Mouse (Mus musculus): ENCODE measurements around the gene Cmtm3. TPM values are rescaled to one million over a fixed set of nuclear protein-coding genes. Genes with fewer than 3 reads are reported as not detected.
A peak's percentile ranks its signal among the peaks of the same experiment; 100 is the strongest.
"Not testable (repeated sequence)": the region's sequence is repeated elsewhere in the genome, so short reads cannot be mapped to it uniquely, and the experiment has no call there.

Gene Cmtm3
- polyA plus RNA-seq (2016; fragmentation: Nextera tagmentation; extraction: Ambion mirVana): 63.2 and 65.4 TPM in 2 replicates

DNA sequence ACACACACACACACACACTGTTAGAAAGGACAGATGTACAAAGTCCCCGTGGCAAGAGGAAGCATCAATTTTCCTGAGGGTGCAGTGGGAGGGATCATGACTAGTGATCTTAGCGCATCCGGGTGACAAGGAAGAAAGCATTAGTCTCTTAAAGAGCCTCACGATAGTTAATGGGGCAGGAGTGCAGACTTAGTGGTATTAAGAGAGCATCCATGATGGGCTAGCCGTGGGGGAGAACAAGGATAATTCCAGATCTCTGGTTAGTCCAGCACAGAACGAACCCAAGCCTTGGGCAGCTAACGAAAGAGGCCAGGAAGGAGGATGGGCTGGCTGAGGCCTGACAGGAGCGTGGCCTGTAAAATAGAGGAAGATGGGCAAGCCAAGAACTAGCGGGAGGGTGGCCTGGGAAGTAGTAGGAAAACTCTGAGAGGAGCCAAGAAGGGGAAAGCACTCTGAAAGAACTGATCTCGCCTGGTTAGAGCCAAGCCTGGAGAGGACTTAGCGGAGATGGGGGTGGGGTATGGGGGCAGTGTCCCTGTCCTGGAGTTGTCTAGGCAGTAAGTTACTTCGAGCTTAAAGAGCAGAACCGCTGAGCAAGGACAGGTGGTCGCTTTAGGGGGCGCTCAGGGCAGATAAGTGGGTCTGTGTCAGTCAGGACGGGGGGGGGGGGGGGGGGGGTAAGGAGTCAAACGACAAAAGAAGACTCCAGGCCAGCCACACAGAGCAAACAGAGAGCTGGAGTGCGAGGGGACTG, at the start of gene Cmtm3:
Gene Cmtm3 (plus strand): TSS at position 182 of the 754 bp plus-strand sequence.
- no peaks in the 10 kb centered on the region for H3K27me3 ChIP-seq (ENCODE audit: low read depth, poor library complexity, severe bottlenecking)
- no peaks in the 10 kb centered on the region for H3K9me3 ChIP-seq (replicated peaks)
- peak; percentile 32 for DNase-seq (ENCODE audit: low spot score)
- peak within 1 kb of the TSS; percentile 90 for H3K27ac ChIP-seq
- no peaks in the 10 kb centered on the region for H3K36me3 ChIP-seq
- WGBS: 16% methylated on average over 18 of the region's 18 CpGs
- peaks cover 32% of the 10 kb centered on the region for H3K4me1 ChIP-seq
- H3K4me3 ChIP-seq: peak within 1 kb of the TSS; percentile 68

DNA sequence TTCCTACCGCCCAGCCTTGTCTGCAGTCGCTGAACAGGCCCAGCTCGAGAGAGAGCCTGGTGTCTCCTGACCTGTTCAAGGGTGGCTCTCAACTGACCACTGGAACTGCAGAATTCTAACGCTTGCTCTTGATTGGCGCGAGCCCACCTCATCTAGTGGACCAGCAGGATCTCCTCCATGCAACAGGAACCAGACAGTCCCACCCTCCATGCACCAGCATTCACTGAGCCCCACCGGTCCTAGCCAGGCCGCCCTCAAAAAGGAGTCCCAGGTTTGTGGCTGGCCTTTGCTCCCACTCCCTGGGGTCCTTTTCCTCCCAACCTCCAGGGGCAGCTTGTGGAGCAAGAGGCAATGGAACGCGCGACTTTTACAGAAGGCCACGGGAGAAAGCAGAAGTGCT, 46.1 kb upstream of the Cmtm3 start, which contains the start of gene Cmtm2a:
Gene Cmtm2a (minus strand): TSS at position 101 of the 400 bp plus-strand sequence.
- WGBS: 90% methylated on average over 12 of the region's 12 CpGs
- not testable (repeated sequence) for DNase-seq (ENCODE audit: low spot score)

DNA sequence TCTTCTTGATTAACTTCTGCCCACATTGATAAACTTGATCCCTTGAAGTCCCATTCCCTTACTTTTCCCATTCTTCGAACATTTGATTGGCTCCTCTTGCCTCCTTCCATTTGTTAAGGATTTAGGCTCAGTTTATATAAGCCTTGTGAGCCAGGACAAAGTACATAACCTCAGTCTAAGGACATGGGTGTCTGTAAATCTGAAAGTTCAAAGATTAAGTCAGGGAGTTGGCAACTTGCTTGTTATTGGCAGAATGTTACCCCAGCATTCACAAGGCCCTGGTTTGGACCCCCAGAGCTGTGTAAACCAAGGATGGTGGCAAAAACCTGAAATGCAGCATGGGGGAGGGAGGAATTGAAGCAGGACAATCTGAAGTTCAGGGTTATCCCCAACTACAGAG, 44.8 kb upstream of the Cmtm3 start:
- Histone ChIP-seq H3K27ac (no peak overlapping the region), H3K9me3 (replicated peaks) (no peaks in the 10 kb centered on the region), H3K27me3 (ENCODE audit: low read depth, poor library complexity, severe bottlenecking) (no peaks in the 10 kb centered on the region), H3K4me3 (no peak overlapping the region), H3K36me3 (no peaks in the 10 kb centered on the region), H3K4me1 (no peaks in the 10 kb centered on the region)
- no peak for DNase-seq (ENCODE audit: low spot score)
- WGBS: 93% methylated on average over 1 of the region's 1 CpGs

More for the DNA sequence above, 46.1 kb upstream of the Cmtm3 start, which contains the start of gene Cmtm2a:
- H3K9me3 ChIP-seq (replicated peaks); H3K36me3 ChIP-seq; H3K4me1 ChIP-seq; H3K4me3 ChIP-seq; H3K27ac ChIP-seq; H3K27me3 ChIP-seq (ENCODE audit: low read depth, poor library complexity, severe bottlenecking): not testable (repeated sequence)

DNA sequence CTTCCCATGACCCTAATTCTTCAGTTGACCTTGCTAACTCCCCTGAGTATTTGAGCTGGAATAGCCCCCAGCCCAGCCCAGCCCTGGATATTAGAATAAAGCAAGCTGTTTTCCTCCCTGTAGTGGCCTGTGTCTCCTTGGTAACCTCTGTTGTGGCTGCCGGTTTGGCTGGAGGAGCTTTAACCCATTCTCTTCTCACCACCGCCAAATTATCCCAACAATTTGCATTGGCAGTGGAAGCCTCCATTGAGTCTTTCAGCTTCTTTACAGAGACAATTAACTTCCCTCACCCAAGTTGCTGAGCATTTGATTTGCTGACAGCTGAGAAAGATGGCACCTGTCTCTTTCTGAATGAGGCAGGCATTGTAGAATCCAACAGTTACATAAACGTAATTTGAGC, 37.6 kb upstream of the Cmtm3 start:
- not testable (repeated sequence) for DNase-seq (ENCODE audit: low spot score); H3K4me1 ChIP-seq; H3K9me3 ChIP-seq (replicated peaks); H3K27ac ChIP-seq; H3K27me3 ChIP-seq (ENCODE audit: low read depth, poor library complexity, severe bottlenecking); H3K36me3 ChIP-seq; H3K4me3 ChIP-seq
- WGBS: 36% methylated on average over 3 of the region's 3 CpGs

DNA sequence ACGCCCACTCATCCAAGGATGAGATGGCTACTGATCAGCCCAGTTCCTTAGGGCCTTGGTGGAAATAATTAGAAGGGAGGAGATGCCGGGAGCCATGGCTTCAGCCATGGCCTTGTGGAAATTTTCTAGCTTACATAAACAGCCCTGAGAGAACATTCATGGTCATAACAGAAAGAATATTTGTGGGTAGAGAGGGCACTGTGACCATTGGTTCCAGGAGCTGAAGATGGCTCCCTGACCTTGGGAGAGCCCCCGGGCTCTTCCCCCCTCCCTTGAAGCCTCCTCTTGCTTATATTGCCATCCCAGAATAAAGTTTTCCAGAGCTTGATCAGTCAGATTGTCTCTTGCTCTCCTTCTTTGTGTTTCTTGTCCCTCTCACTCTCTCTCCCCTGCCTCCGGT, 36.7 kb upstream of the Cmtm3 start:
- not testable (repeated sequence) for H3K27me3 ChIP-seq (ENCODE audit: low read depth, poor library complexity, severe bottlenecking); H3K27ac ChIP-seq; DNase-seq (ENCODE audit: low spot score); H3K4me3 ChIP-seq; H3K9me3 ChIP-seq (replicated peaks); H3K36me3 ChIP-seq; H3K4me1 ChIP-seq
- 87% methylated on average over 4 of the region's 4 CpGs for WGBS

DNA sequence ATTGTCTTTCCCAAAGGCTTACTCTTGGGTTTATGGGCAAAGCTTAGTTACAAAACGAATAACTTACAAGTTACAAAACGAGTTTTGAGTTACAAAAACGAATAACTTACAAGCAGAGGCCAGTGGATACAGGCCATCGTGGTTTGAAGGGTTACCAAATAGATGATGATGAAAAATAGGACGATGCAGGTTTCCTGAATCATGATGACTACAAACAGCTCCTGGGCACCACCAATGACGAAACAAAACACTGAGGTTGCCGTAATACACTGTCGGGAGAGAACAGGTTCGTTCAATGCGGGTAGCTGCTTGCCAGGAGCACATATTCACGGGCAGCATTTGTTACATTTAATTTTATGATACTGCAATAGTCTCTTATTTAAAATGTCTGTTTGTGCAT, 34.2 kb upstream of the Cmtm3 start:
- H3K27ac ChIP-seq: no peak overlapping the region
- no peaks in the 10 kb centered on the region for H3K4me1 ChIP-seq
- no peaks in the 10 kb centered on the region for H3K9me3 ChIP-seq (replicated peaks)
- H3K27me3 ChIP-seq (ENCODE audit: low read depth, poor library complexity, severe bottlenecking): no peaks in the 10 kb centered on the region
- no peaks in the 10 kb centered on the region for H3K36me3 ChIP-seq
- WGBS: 88% methylated on average over 11 of the region's 11 CpGs
- DNase-seq (ENCODE audit: low spot score): no peak
- H3K4me3 ChIP-seq: no peak overlapping the region

DNA sequence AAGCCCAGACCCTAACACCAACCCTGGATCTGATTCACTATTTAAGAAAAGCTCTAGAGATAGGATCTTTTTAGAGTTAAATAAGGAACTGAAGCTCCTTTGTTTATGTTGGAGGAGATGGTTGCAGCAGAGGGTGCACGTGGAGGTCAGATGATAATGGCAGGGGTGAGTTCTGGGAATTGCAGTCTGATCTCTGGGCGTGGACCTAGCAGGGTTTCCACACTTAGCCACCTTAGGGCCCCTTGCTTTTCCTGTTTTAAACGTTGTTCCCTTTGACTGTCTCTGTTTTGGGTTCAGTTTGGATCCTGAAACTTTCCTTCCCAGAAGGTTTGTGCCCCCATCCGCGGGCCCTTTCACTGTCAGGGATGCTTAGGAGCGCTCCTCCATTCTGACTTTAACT, 30.9 kb upstream of the Cmtm3 start:
- H3K27me3 ChIP-seq (ENCODE audit: low read depth, poor library complexity, severe bottlenecking): not testable (repeated sequence)

DNA sequence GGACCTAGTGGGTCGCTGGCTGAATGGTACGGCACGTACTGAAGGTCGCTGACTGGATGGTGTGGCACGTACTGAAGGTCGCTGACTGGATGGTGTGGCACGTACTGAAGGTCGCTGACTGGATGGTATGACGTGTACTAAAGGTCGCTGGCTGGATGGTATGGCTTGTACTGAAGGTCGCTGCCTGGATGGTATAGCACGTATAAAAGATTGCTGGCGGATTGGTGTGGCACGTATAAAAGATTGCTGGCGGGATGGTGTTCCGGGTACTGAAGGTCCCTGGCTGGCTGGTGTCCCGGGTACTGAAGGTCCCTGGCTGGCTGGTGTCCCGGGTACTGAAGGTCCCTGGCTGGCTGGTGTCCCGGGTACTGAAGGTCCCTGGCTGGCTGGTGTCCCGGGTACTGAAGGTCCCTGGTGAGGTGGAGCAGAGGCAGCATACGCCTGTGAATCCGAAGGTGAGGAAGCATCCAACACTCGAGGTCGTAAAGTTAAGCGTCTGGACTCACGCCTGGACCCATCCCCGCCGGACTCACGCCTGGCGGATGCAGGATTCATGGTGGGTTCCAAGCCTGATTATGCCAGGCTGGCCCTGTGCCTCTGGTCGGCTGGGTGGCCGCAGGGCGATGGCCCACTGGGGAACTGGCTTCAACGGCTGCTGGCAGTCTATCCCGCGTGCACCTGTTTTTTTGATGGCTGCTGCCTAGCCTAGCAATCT, 29.6 kb upstream of the Cmtm3 start, which contains the start of the genes Gm45711 and Cmtm1:
Gene Gm45711 (minus strand): TSS at position 641 of the 715 bp plus-strand sequence.
Gene Cmtm1 (minus strand): TSS at position 705 of the 715 bp plus-strand sequence.
- H3K27me3 ChIP-seq (ENCODE audit: low read depth, poor library complexity, severe bottlenecking); H3K27ac ChIP-seq; H3K4me3 ChIP-seq; H3K9me3 ChIP-seq (replicated peaks); H3K36me3 ChIP-seq; H3K4me1 ChIP-seq; DNase-seq (ENCODE audit: low spot score): not testable (repeated sequence)
- WGBS: 89% methylated on average over 36 of the region's 36 CpGs

More for the DNA sequence above, 30.9 kb upstream of the Cmtm3 start:
- H3K9me3 ChIP-seq (replicated peaks); H3K4me3 ChIP-seq; H3K36me3 ChIP-seq; H3K4me1 ChIP-seq; H3K27ac ChIP-seq; DNase-seq (ENCODE audit: low spot score): not testable (repeated sequence)
- WGBS: 62% methylated on average over 6 of the region's 6 CpGs

DNA sequence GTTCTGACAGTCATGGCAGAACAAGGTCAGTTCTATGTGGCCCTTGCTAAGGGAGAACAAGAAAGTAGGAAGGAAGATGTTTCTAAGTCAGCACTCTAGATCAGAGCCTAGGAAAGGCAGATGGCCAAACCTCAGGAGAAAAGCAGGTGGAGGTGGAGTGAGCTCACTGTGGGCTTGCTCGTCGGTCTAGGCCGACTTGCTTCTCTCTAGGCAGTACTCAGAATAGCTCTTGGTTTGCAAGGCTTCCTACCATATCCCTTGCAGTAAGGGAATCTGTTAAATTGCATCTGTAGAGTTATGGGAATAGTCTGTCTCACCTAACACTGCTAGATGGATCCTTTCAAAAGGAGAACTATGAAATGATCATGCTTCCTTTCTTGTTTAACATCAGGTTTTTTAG, 27.2 kb upstream of the Cmtm3 start:
- WGBS: 95% methylated on average over 3 of the region's 3 CpGs
- not testable (repeated sequence) for DNase-seq (ENCODE audit: low spot score); H3K9me3 ChIP-seq (replicated peaks); H3K4me3 ChIP-seq; H3K4me1 ChIP-seq; H3K27me3 ChIP-seq (ENCODE audit: low read depth, poor library complexity, severe bottlenecking); H3K27ac ChIP-seq; H3K36me3 ChIP-seq

DNA sequence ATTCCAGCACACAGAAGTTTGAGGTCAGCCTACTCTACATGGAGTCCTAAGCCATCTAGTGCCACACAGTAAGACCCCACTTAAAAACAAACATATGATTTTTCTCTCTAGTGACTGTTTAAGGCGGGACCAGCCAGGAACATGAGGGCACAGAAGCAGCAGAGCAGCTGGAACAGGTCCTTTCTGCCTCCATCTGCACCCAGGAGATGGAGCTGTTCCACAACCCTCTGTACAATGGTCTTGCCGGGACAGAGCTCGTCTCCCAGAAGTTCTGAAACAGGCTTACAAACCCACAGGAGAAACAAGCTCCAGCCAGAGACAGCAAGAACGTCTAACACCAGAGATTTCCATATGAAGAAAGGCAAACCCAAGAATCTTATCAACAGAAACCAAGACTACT, 25.9 kb upstream of the Cmtm3 start:
- H3K27me3 ChIP-seq (ENCODE audit: low read depth, poor library complexity, severe bottlenecking): no peaks in the 10 kb centered on the region
- no peaks in the 10 kb centered on the region for H3K9me3 ChIP-seq (replicated peaks)
- no peaks in the 10 kb centered on the region for H3K4me1 ChIP-seq
- H3K36me3 ChIP-seq: no peaks in the 10 kb centered on the region
- DNase-seq (ENCODE audit: low spot score): no peak
- H3K27ac ChIP-seq: no peak overlapping the region
- 80% methylated on average over 4 of the region's 4 CpGs for WGBS
- no peak overlapping the region for H3K4me3 ChIP-seq

DNA sequence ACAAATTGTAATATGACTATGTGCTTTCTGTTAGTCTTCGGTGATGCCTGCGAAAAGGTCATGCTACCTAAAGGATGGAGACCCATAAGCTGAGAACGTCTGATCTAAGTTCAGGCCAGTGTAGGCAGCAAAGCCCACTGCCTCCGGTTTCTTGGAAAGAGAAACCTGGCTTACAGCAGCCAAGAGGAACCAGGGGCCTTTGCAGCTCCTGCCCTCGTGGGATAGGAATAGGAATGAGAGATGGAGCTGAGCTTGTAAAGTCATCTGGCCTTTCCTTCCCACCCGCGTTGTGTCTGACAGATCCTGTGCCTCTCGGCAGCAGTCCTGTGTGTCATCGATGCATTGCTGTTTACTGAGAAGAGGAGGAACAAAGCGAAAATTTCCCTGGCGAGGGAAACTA, 17.9 kb upstream of the Cmtm3 start, which contains the start of gene Gm11020:
Gene Gm11020 (plus strand): TSS at position 301 of the 400 bp plus-strand sequence.
- not testable (repeated sequence) for DNase-seq (ENCODE audit: low spot score); H3K27ac ChIP-seq; H3K4me1 ChIP-seq; H3K27me3 ChIP-seq (ENCODE audit: low read depth, poor library complexity, severe bottlenecking); H3K9me3 ChIP-seq (replicated peaks); H3K36me3 ChIP-seq; H3K4me3 ChIP-seq
- 90% methylated on average over 11 of the region's 11 CpGs for whole genome bisulfite sequencing

DNA sequence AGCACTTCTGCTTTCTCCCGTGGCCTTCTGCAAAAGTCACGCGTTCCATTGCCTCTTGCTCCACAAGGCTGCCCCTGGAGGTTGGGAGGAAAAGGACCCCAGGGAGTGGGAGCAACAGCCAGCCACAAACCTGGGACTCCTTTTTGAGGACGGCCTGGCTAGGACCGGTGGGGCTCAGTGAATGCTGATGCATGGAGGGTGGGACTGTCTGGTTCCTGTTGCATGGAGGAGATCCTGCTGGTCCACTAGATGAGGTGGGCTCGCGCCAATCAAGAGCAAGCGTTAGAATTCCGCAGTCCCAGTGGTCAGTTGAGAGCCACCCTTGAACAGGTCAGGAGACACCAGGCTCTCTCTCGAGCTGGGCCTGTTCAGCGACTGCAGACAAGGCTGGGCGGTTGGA, 17.3 kb upstream of the Cmtm3 start, which contains the start of gene Cmtm2b:
Gene Cmtm2b (plus strand): TSS at position 301 of the 400 bp plus-strand sequence.
- not testable (repeated sequence) for H3K4me3 ChIP-seq; H3K27me3 ChIP-seq (ENCODE audit: low read depth, poor library complexity, severe bottlenecking); H3K4me1 ChIP-seq; H3K27ac ChIP-seq; DNase-seq (ENCODE audit: low spot score); H3K9me3 ChIP-seq (replicated peaks); H3K36me3 ChIP-seq
- WGBS: 93% methylated on average over 12 of the region's 12 CpGs
